Mouse (Mus musculus) hindbrain, embryonic 14.5 days (tissue): ENCODE data around the gene Cyp2d40. TPM values are rescaled to one million over a fixed set of nuclear protein-coding genes. Genes with fewer than 3 reads are reported as not detected.
A peak's percentile ranks its signal among the peaks of the same experiment; 100 is the strongest.

Experiments used
- ATAC-seq: fragments of 200-750 bp; cut with Nextera tagmentation; 2 replicates; pipeline ENCODE4 v1.8.0; 2017; ENCODE audit warnings: moderate number of reproducible peaks, mild to moderate bottlenecking, moderate TSS enrichment, moderate library complexity; ENCODE audit not compliant: low FRiP score
- DNase-seq: peaks from one replicate; pipeline ENCODE4 v3.0.0-alpha.2; 2015; ENCODE audit warnings: low spot score
- H3K27ac ChIP-seq: fragments of 300-500 bp; sonication (generic); 2 replicates; pipeline ENCODE4 v1.5.1; 2014; ENCODE audit warnings: mild to moderate bottlenecking, moderate library complexity
- H3K27me3 ChIP-seq: fragments of 300-500 bp; sonication (generic); 2 replicates; pipeline ENCODE4 v1.6.1; 2014; ENCODE audit warnings: mild to moderate bottlenecking, low read length, mixed read lengths; ENCODE audit not compliant: control insufficient read depth, insufficient read depth
- H3K36me3 ChIP-seq: fragments of 300-500 bp; sonication (generic); replicated peaks from 2 replicates; pipeline ENCODE4 v1.6.1; 2014; ENCODE audit not compliant: control insufficient read depth, insufficient read depth
- H3K4me1 ChIP-seq: fragments of 300-500 bp; sonication (generic); replicated peaks from 2 replicates; pipeline ENCODE4 v1.6.1; 2014; ENCODE audit warnings: antibody characterized with exemption, low read length, mixed read lengths; ENCODE audit not compliant: control insufficient read depth, insufficient read depth
- H3K4me2 ChIP-seq: fragments of 300-500 bp; sonication (generic); replicated peaks from 2 replicates; pipeline ENCODE4 v1.6.1; 2014; ENCODE audit warnings: mild to moderate bottlenecking, moderate library complexity
- H3K4me3 ChIP-seq: fragments of 300-500 bp; sonication (generic); replicated peaks from 2 replicates; pipeline ENCODE4 v1.5.1; 2014; ENCODE audit warnings: mild to moderate bottlenecking, low read length
- H3K9ac ChIP-seq: fragments of 300-500 bp; sonication (generic); 2 replicates; pipeline ENCODE4 v1.6.1; 2014
- H3K9me3 ChIP-seq: fragments of 300-500 bp; sonication (generic); 2 replicates; pipeline ENCODE4 v1.6.1; 2016; ENCODE audit warnings: low read length; ENCODE audit not compliant: control insufficient read depth
- WGBS: fragments of 180-500 bp; shearing (Covaris S2); extraction: QIAGEN DNeasy Blood & Tissue Kit; methylation state at CpG from one replicate; pipeline ENCODE4 v1.1.7; 2014; 5-methylcytosine and 5-hydroxymethylcytosine counted together
- polyA plus RNA-seq: library from polyadenylated mRNA; unstranded; fragments of >200 nt; fragmentation: Nextera tagmentation; extraction: Ambion mirVana; gene quantifications from 2 replicates; pipeline ENCODE4 v1.2.1, GENCODE M21; 2014

The Cyp2d40 gene
- polyA plus RNA-seq = not detected in 2 replicates

GRCm38 (mm10) chr15:82763631-82764420 lies at the start of gene Cyp2d40:
Cyp2d40 (minus strand) TSS chr15:82764183.
- Histone ChIP-seq H3K9ac (no peak within 1 kb of the TSS), H3K27ac (no peak within 1 kb of the TSS), H3K27me3 (no peaks in the 10 kb centered on the region), H3K36me3 (no peaks in the 10 kb centered on the region), H3K4me2 (no peak within 1 kb of the TSS), H3K4me3 (no peak within 1 kb of the TSS), H3K4me1 (no peaks in the 10 kb centered on the region), H3K9me3 (no peaks in the 10 kb centered on the region)
- WGBS = 92% methylated on average over 9 of the region's 9 CpGs
- ATAC-seq = no peak
- no peak for DNase-seq

GRCm38 (mm10) chr15:82810556-82810955 lies 46.6 kb upstream of the Cyp2d40 start:
- H3K27ac ChIP-seq = no peak overlapping the region
- H3K27me3 ChIP-seq = no peaks in the 10 kb centered on the region
- H3K4me1 ChIP-seq = no peaks in the 10 kb centered on the region
- H3K9me3 ChIP-seq = no peaks in the 10 kb centered on the region
- no peak overlapping the region for H3K9ac ChIP-seq
- ATAC-seq = no peak
- no peak for DNase-seq
- no peak overlapping the region for H3K4me3 ChIP-seq
- peaks cover 28% of the 10 kb centered on the region for H3K36me3 ChIP-seq
- WGBS = 91% methylated on average over 1 of the region's 1 CpGs
- no peak overlapping the region for H3K4me2 ChIP-seq

GRCm38 (mm10) chr15:82809511-82809910 lies 45.5 kb upstream of the Cyp2d40 start:
- peaks cover 21% of the 10 kb centered on the region for H3K36me3 ChIP-seq
- no peak overlapping the region for H3K27ac ChIP-seq
- WGBS = 47% methylated on average over 6 of the region's 6 CpGs
- no peak overlapping the region for H3K4me2 ChIP-seq
- H3K27me3 ChIP-seq = no peaks in the 10 kb centered on the region
- no peak overlapping the region for H3K9ac ChIP-seq
- no peaks in the 10 kb centered on the region for H3K9me3 ChIP-seq
- no peak for DNase-seq
- ATAC-seq = no peak
- H3K4me3 ChIP-seq = no peak overlapping the region
- H3K4me1 ChIP-seq = no peaks in the 10 kb centered on the region

- Histone ChIP-seq H3K9me3 (no peaks in the 10 kb centered on the region), H3K4me3 (no peak overlapping the region), H3K4me2 (no peak overlapping the region), H3K36me3 (peaks cover 17% of the 10 kb centered on the region), H3K4me1 (no peaks in the 10 kb centered on the region), H3K27me3 (no peaks in the 10 kb centered on the region), H3K27ac (no peak overlapping the region), H3K9ac (no peak overlapping the region)
- WGBS = 69% methylated on average over 5 of the region's 5 CpGs
- ATAC-seq (no peak), DNase-seq (no peak)
These were observed 43.2 kb upstream of the Cyp2d40 start for GRCm38 (mm10) chr15:82806969-82807763.

GRCm38 (mm10) chr15:82804708-82805639 lies 41.0 kb upstream of the Cyp2d40 start:
- DNase-seq = peak; percentile 88
- Histone ChIP-seq H3K36me3 (peaks cover 4% of the 10 kb centered on the region; the same call in 1 of the 2 replicates), H3K9me3 (no peaks in the 10 kb centered on the region), H3K9ac (no peak overlapping the region), H3K4me1 (no peaks in the 10 kb centered on the region), H3K27me3 (no peaks in the 10 kb centered on the region), H3K4me3 (no peak overlapping the region), H3K27ac (no peak overlapping the region), H3K4me2 (no peak overlapping the region)
- 60% methylated on average over 5 of the region's 5 CpGs for WGBS
- no peak for ATAC-seq

GRCm38 (mm10) chr15:82795936-82796440 lies 32.0 kb upstream of the Cyp2d40 start:
- Histone ChIP-seq H3K27me3 (no peaks in the 10 kb centered on the region), H3K4me2 (no peak overlapping the region), H3K9me3 (no peaks in the 10 kb centered on the region), H3K27ac (no peak overlapping the region), H3K4me1 (no peaks in the 10 kb centered on the region), H3K9ac (no peak overlapping the region), H3K4me3 (no peak overlapping the region), H3K36me3 (no peaks in the 10 kb centered on the region)
- DNase-seq (no peak), ATAC-seq (no peak)
- 88% methylated on average over 3 of the region's 3 CpGs for WGBS

GRCm38 (mm10) chr15:82794277-82794676 lies 30.3 kb upstream of the Cyp2d40 start, which contains the start of gene Cyp2d26:
Cyp2d26 (minus strand) TSS chr15:82794294.
- Histone ChIP-seq H3K27ac (no peak within 1 kb of the TSS), H3K9me3 (no peaks in the 10 kb centered on the region), H3K27me3 (no peaks in the 10 kb centered on the region), H3K36me3 (no peaks in the 10 kb centered on the region), H3K4me3 (no peak within 1 kb of the TSS), H3K4me1 (no peaks in the 10 kb centered on the region), H3K4me2 (no peak within 1 kb of the TSS), H3K9ac (no peak within 1 kb of the TSS)
- 86% methylated on average over 5 of the region's 5 CpGs for WGBS
- DNase-seq (no peak), ATAC-seq (no peak)

- Histone ChIP-seq H3K4me1 (no peaks in the 10 kb centered on the region), H3K27ac (no peak overlapping the region), H3K9ac (no peak overlapping the region), H3K36me3 (no peaks in the 10 kb centered on the region), H3K9me3 (no peaks in the 10 kb centered on the region), H3K27me3 (no peaks in the 10 kb centered on the region), H3K4me3 (no peak overlapping the region), H3K4me2 (no peak overlapping the region)
- WGBS = 87% methylated on average over 6 of the region's 6 CpGs
- DNase-seq (no peak), ATAC-seq (no peak)
These were observed 29.9 kb upstream of the Cyp2d40 start for GRCm38 (mm10) chr15:82793868-82794267.
